Mouse (Mus musculus) megakaryocyte, embryonic 14.5 days (primary cell): Measurements from ENCODE around the gene Nxn.

Experiments
- FLI1 ChIP-seq: IDR thresholded peaks from 2 replicates; pipeline ENCODE4 v1.6.1; 2012; ENCODE audit warnings: low read length, inconsistent platforms, mixed read lengths
- GATA1 ChIP-seq: IDR thresholded peaks from 3 replicates; pipeline ENCODE4 v1.6.1; 2012; ENCODE audit warnings: mixed read lengths, low read length, inconsistent platforms, borderline replicate concordance

DNA sequence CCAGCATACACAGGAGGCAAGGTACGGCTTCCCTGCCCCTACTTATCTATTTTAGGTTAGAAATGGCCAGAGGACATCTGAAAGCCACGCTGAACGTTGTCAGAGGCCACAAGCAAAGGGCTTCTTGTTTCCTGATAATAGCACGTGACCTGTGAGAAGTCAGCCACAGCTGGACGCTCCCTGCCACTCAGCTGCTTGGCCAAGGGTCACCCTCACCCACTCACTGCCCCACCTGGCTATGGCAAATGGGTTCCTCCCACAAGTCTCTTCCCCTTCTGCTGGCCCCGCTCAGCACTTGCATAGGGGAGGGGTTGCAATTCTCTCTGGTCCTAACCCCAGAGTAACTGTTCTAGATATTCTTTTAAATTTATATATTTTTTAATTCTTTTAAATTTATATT, 43.5 kb downstream of the Nxn start:
- TF ChIP-seq GATA1 (no peak), FLI1 (no peak)
